13 mouse cellular contexts compared by ENCODE assay signal in genomic region chr4:63443101-63443500, GRCm38 (mm10).
"Had no signal": no experiment of that assay in that cellular context is flagged by ENCODE, and none has a peak within 500 bp of the region (broad histone marks: within the 10 kb centered on the region; RNA-seq: fewer than 3 reads in every experiment).

No protein-coding gene starts in this region.

- DNase-seq: lung, adult 18-20 months; lung, embryonic 14.5 days; lung, postnatal 10 days; lung, postnatal 4 days; midbrain, embryonic 14.5 days; retina, postnatal 1 day; right cerebral cortex, adult 18-20 months; right cerebral cortex, postnatal 25 days; right cerebral cortex, postnatal 4 days; spleen, adult 18-20 months; thymus, adult 18-20 months; thymus, postnatal 14 days; thymus, postnatal 36 days had no signal
